Mouse (Mus musculus): ENCODE data around the gene Rnf220. TPM values are rescaled to one million over a fixed set of nuclear protein-coding genes. Genes with fewer than 3 reads are reported as not detected.

Rnf220 gene
- polyA plus RNA-seq, 1 experiment from 2014 or later = 46.0 TPM

- WGBS = 54% methylated on average over 15 of the region's 15 CpGs
- no peak overlapping the region for H3K4me3 ChIP-seq
- H3K9ac ChIP-seq = no peak overlapping the region
- H3K36me3 ChIP-seq = no peaks in the 10 kb centered on the region
- no peak for ATAC-seq (ENCODE audit: extremely low read depth, insufficient number of reproducible peaks, low FRiP score, low TSS enrichment)
- H3K27me3 ChIP-seq (replicated peaks) = no peaks in the 10 kb centered on the region
- no peak overlapping the region for H3K27ac ChIP-seq (replicated peaks)
- H3K4me1 ChIP-seq = peaks cover 5% of the 10 kb centered on the region; the same call in 1 of the 2 replicates
- no peaks in the 10 kb centered on the region for H3K9me3 ChIP-seq
- no peak overlapping the region for H3K4me2 ChIP-seq
Observed at GRCm38 (mm10) chr4:117229590-117229989, 267.3 kb downstream of the Rnf220 start.

- Histone ChIP-seq H3K27me3 (replicated peaks) (no peaks in the 10 kb centered on the region), H3K36me3 (no peaks in the 10 kb centered on the region), H3K9ac (no peak overlapping the region), H3K4me3 (no peak overlapping the region), H3K9me3 (no peaks in the 10 kb centered on the region), H3K4me1 (peaks cover 12% of the 10 kb centered on the region; the same call in 1 of the 2 replicates), H3K4me2 (no peak overlapping the region), H3K27ac (replicated peaks) (no peak overlapping the region)
- no peak for ATAC-seq (ENCODE audit: extremely low read depth, insufficient number of reproducible peaks, low FRiP score, low TSS enrichment)
Observed at GRCm38 (mm10) chr4:117225250-117225649, 271.6 kb downstream of the Rnf220 start.

- no peak overlapping the region for H3K4me2 ChIP-seq
- 65% methylated on average over 8 of the region's 8 CpGs for WGBS
- H3K27me3 ChIP-seq (replicated peaks) = no peaks in the 10 kb centered on the region
- no peaks in the 10 kb centered on the region for H3K9me3 ChIP-seq
- no peaks in the 10 kb centered on the region for H3K36me3 ChIP-seq
- H3K4me1 ChIP-seq = peaks cover 7% of the 10 kb centered on the region; the same call in 1 of the 2 replicates
- no peak overlapping the region for H3K27ac ChIP-seq (replicated peaks)
- no peak overlapping the region for H3K4me3 ChIP-seq
- 0 out of 2 replicates have a peak overlapping the region, but pooled peaks have one; percentile 15 for H3K9ac ChIP-seq
- no peak for ATAC-seq (ENCODE audit: extremely low read depth, insufficient number of reproducible peaks, low FRiP score, low TSS enrichment)
Observed at GRCm38 (mm10) chr4:117224122-117224521, 272.7 kb downstream of the Rnf220 start.

GRCm38 (mm10) chr4:117223001-117223400 is 273.9 kb downstream of the Rnf220 start:
- H3K4me1 ChIP-seq = peaks cover 11% of the 10 kb centered on the region; the same call in 1 of the 2 replicates
- WGBS = 64% methylated on average over 5 of the region's 5 CpGs
- no peak overlapping the region for H3K4me3 ChIP-seq
- no peaks in the 10 kb centered on the region for H3K36me3 ChIP-seq
- no peaks in the 10 kb centered on the region for H3K9me3 ChIP-seq
- H3K27me3 ChIP-seq (replicated peaks) = no peaks in the 10 kb centered on the region
- no peak for ATAC-seq (ENCODE audit: extremely low read depth, insufficient number of reproducible peaks, low FRiP score, low TSS enrichment)
- H3K9ac ChIP-seq = no peak overlapping the region
- no peak overlapping the region for H3K27ac ChIP-seq (replicated peaks)
- no peak overlapping the region for H3K4me2 ChIP-seq

- H3K4me3 ChIP-seq = no peak overlapping the region
- peaks cover 11% of the 10 kb centered on the region; the same call in 1 of the 2 replicates for H3K4me1 ChIP-seq
- no peak for ATAC-seq (ENCODE audit: extremely low read depth, insufficient number of reproducible peaks, low FRiP score, low TSS enrichment)
- H3K9me3 ChIP-seq = no peaks in the 10 kb centered on the region
- no peak overlapping the region for H3K4me2 ChIP-seq
- WGBS = 78% methylated on average over 9 of the region's 9 CpGs
- no peak overlapping the region for H3K27ac ChIP-seq (replicated peaks)
- H3K27me3 ChIP-seq (replicated peaks) = no peaks in the 10 kb centered on the region
- no peaks in the 10 kb centered on the region for H3K36me3 ChIP-seq
- no peak overlapping the region for H3K9ac ChIP-seq
Observed at GRCm38 (mm10) chr4:117221836-117222235, 275.0 kb downstream of the Rnf220 start.

Other genes starting within 250 kb of the Rnf220 start
- 25.0 and 28.5 TPM in 2 replicates for gene Tmem53, start 245.1 kb downstream of the Rnf220 start, polyA plus RNA-seq (2015; fragmentation: Nextera tagmentation; extraction: Ambion mirVana)
- gene Armh1, start 244.9 kb downstream of the Rnf220 start, polyA plus RNA-seq (2015; fragmentation: Nextera tagmentation; extraction: Ambion mirVana) = 0.35 and 0.51 TPM in 2 replicates
- 102 and 108 TPM in 2 replicates for gene Eri3, start 53.3 kb upstream of the Rnf220 start, polyA plus RNA-seq (2015; fragmentation: Nextera tagmentation; extraction: Ambion mirVana)
- 42.1 and 42.3 TPM in 2 replicates for gene Dmap1, start 185.2 kb upstream of the Rnf220 start, polyA plus RNA-seq (2015; fragmentation: Nextera tagmentation; extraction: Ambion mirVana)
- not detected in 2 replicates for gene Gm12845, start 227.4 kb upstream of the Rnf220 start, polyA plus RNA-seq (2015; fragmentation: Nextera tagmentation; extraction: Ambion mirVana)

All from heart, embryonic 13.5 days (tissue).